Mouse (Mus musculus) left cerebral cortex, postnatal 25 days (tissue): ENCODE measurements at regions not wholly inside any gene's neighbourhood (a gene's known extent, or its start where the extent isn't known, plus 50 kb on each side); places are given as distances from the start of the nearest gene placed in this dataset.

ENCODE experiments used
- DNase-seq, 2 experiments: peaks; one replicate each; pipeline ENCODE4 v3.0.0; 2022; ENCODE audit warnings: low spot score in 2 of 2, mixed read lengths in 1 of 2
- intact Hi-C: fragments of 180-260 bp; cut with DNase I; formaldehyde crosslinking; loops from one replicate; pipeline ENCODE4 v1.15.1; 2025

GRCm38 (mm10) chr1:121013839-121014503 lies 318.4 kb downstream of the Insig2 start:
- intact Hi-C loops, result no loop called here
- peak in 1 of 2 experiments; percentile 6 for DNase-seq

- intact Hi-C loops, result no loop called here
- no peak for DNase-seq
These were observed 303.0 kb downstream of the Insig2 start for GRCm38 (mm10) chr1:121029375-121029774.

- peak in 1 of 2 experiments; percentile 12 for DNase-seq
- intact Hi-C loops, result no loop called here
These were observed 297.5 kb downstream of the Insig2 start for GRCm38 (mm10) chr1:121034761-121035393.

- DNase-seq, result no peak
- intact Hi-C loops, result no loop called here
These were observed 285.8 kb downstream of the Insig2 start for GRCm38 (mm10) chr1:121046581-121046980.

- intact Hi-C loops, result no loop called here
- DNase-seq, result peak; percentile 43 to 70
These were observed 285.0 kb downstream of the Insig2 start for GRCm38 (mm10) chr1:121047406-121047805.

- no peak for DNase-seq
- intact Hi-C loops, result loop anchor here (5.0 kb wide), 1 partner anchor 452 kb away; no protein-coding TSS in a partner anchor
These were observed 282.7 kb downstream of the Insig2 start for GRCm38 (mm10) chr1:121049684-121050083.

DNA sequence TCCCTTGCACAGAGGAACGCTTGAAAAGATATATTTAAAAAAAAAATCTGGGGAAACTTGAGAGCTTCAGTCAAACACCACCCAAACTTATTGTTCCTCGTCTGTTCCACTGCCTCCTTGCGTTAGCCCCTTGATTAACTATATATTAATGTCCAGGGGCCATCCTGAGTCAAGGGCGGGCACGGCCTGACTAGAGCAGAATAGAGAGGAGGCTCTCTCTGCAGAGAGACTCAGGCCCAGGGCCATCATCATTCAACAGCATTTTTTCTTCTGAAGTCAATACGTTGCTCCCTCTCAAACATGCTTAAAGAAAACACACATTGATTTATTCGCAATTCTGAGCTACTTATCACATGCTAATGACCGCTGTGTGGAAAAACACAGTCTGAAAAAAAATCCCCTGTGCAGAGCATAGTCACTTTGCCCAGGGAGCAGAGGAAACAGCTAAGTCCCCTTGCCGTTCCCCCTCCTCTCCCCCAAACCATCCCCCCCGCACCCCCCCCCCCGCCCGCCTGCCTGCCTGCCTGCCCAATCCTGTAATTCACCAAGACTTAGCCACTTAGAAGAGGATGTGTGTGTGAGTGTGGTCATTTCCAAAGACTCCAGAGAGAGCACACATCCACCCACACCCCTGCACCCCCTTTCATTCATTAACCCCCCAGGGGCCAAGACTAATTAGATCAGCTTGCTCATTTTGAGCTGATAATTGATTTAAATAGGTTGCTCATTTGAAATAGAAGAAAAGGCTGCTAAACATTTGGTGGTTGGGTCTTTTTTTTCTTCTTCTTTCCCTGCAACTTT lies 281.5 kb downstream of the Insig2 start:
- DNase-seq, result no peak
- intact Hi-C loops, result loop anchor here (5.0 kb wide), 1 partner anchor 454 kb away; no protein-coding TSS in a partner anchor

DNA sequence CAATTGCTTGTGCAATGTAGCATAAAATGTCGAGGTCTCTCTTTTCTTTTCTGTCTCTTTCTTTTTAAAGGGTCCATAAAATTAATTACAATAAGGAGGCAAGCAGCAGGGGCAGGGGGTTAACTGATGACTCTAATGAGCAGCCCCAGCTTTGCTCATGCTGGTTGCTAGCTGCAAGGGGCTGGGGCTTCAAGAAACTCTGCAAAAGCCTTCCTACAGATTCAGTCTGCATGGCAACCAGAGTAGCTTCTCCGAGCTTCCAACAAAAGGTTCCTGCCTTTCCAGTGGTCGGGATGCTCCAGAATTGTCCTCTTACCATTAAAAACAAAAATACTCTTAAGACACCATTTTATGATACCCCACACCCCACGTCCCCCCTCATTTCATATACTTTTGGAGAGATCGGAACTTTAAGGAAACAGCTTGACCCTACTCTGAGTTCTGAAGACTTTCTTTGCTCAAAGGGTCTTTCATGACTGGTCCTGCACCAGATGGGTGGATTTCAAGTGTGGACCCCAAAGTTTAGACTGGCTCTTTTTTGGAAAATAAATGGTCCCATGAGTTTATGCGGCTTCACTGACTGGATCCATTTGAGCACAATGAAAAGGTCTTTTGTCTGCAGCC lies 280.8 kb downstream of the Insig2 start:
- intact Hi-C loops, result loop anchor here (5.0 kb wide), 1 partner anchor 454 kb away; no protein-coding TSS in a partner anchor
- DNase-seq, result no peak

DNA sequence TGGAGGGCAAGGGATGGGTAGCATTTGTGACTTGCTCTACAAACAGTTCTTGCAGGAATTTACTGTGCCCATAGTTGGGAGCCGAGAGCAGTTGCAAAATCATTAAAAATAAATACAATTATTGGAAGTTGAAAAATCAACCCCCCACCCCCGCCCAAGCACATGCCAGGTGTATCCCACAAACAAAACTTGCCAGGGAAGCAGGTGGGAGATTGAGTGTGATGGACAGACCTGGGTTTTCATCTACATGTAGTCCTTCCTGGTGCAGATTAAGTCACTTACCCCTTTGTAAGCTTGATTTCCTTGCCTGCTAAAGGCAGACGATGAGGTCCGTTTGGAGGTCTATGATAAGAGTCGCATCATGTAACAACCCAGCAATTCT lies 280.3 kb downstream of the Insig2 start:
- intact Hi-C loops, result loop anchor here (5.0 kb wide), 1 partner anchor 455 kb away; no protein-coding TSS in a partner anchor
- no peak for DNase-seq

- intact Hi-C loops, result loop anchor here (5.0 kb wide), 1 partner anchor 456 kb away; no protein-coding TSS in a partner anchor
- DNase-seq, result no peak
These were observed 278.7 kb downstream of the Insig2 start for GRCm38 (mm10) chr1:121053692-121054091.

GRCm38 (mm10) chr1:121074569-121074968 lies 257.8 kb downstream of the Insig2 start:
- DNase-seq, result no peak
- intact Hi-C loops, result no loop called here

- DNase-seq, result no peak
- intact Hi-C loops, result no loop called here
These were observed 249.6 kb downstream of the Insig2 start for GRCm38 (mm10) chr1:121082839-121083238.

DNA sequence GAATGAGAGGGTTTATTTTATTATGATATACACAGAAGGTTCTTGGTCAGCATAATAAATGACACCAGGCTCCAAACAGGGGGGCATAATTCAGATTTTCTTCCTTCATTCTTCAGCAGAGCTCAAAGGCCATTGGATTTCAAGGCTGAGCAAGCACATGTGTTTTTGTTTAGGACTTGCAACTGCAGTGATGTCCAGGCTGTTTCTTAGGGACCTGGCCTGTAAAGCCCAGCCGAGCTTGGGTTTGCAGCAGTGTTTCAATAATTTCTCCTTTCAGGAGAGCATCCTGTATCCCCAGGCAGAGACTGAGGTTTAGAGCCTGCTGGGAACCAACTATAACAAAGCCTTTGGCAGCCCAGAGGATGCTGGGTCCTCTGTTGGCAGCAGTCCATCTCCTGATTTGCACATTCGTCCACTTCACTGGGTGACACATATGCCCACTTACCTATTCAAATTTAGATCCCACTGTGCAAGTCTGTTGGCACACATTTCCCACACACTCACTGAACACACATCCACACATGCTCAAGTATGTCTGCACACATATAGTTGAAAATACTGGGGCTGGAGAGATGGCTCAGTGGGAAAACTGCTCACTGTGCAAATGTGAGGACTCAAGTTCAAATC lies 247.2 kb downstream of the Insig2 start:
- DNase-seq, result peak; percentile 6 to 62
- intact Hi-C loops, result no loop called here

DNA sequence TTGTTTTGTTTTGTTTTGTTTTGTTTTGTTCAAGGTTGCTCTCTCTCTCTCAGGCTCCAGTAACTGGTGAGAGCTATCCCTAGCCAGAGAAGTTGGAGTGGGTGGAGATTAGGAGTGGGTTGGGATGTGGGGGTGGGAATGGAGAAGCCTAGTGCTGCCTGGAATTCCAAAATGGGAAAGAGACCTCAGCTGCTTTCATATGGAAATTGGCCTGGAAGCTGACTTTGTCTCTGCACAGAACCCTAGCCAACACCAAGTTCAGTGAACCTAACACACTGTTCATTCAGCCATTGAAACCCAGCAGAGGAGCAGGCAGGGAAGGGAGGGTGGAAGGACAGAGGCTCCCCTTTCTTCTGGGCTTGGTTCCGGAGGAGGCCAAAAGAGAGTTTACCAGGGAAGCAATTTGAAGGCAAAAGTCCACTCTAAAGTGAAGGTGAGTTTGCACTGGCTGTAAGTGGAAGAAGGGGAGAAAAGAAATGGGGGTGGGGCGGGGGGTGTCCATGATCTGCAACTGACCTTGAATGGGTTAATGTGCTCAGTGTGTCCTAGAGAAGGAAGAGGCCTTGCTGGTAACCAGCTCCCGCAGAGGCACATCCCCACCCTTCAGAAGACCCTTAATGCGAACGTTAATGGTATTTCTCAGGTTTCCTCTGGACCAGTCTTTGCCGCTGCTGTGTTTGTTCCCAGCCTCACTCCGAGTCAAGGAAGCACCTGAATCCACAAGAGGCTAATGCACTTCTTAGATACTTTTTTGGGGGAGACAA lies 245.1 kb downstream of the Insig2 start:
- peak in 1 of 2 experiments; percentile 69 for DNase-seq
- intact Hi-C loops, result no loop called here

DNA sequence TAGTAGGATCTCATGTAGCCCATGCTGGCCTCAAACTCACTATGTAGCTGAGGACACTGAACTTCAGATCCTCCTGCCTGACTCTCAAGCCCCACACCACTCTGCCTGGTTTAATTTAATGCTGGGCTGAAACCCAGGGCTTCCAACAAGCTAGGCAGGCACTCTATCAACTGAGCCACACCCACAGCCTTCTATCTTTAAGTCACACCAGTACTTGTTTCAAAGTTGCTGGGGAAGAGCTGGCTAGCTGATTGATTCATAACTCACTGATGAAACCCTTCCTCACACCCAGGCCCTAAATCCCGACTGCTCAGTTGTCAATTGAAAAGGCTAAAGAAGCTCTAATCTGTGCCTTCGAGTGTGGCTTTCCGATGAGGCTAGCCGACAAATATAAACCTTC lies 241.8 kb downstream of the Insig2 start:
- DNase-seq, result no peak
- intact Hi-C loops, result no loop called here

GRCm38 (mm10) chr1:121092870-121093269 lies 239.5 kb downstream of the Insig2 start:
- intact Hi-C loops, result no loop called here
- DNase-seq, result no peak

- peak in 1 of 2 experiments; percentile 39 for DNase-seq
- intact Hi-C loops, result loop anchor here (5.0 kb wide), 1 partner anchor 490 kb away; no protein-coding TSS in a partner anchor
These were observed 235.5 kb downstream of the Insig2 start for GRCm38 (mm10) chr1:121096551-121097550.
